Mouse (Mus musculus): Measurements from ENCODE around the gene Tada2b. TPM values are rescaled to one million over a fixed set of nuclear protein-coding genes. Genes with fewer than 3 reads are reported as not detected.

The Tada2b gene
- polyA plus RNA-seq, 1 experiment from 2014 or later: 3.7 TPM

DNA sequence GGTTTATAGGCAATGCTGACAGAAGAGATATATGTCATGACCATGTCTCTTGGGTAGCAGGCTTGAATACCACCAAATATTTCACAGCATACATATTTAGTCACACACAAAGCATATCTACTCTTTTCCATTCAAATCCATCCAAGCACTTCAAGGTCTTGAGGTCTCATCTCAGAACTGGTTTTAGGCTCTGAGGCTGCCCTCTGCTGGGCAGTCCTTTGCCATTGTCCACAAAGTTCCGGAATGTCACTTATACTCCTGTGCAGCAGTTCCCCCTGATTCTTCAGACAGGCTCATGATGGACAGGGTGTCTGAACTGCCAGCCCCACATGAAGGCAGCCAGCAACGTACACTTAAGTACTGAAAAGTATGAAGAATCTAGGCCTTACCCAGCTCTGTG is 5.1 kb upstream of the Tada2b start:
- Histone ChIP-seq H3K27me3 (ENCODE audit: control insufficient read depth, insufficient read depth, low read length) (no peaks in the 10 kb centered on the region), H3K4me3 (ENCODE audit: low read depth, low read length) (no peak overlapping the region), H3K9me3 (ENCODE audit: control insufficient read depth, low read length) (no peaks in the 10 kb centered on the region; the same call in 1 of the 2 replicates), H3K4me1 (ENCODE audit: control insufficient read depth, insufficient read depth, low read length) (peaks cover 8% of the 10 kb centered on the region), H3K36me3 (ENCODE audit: control insufficient read depth, insufficient read depth, low read length) (no peaks in the 10 kb centered on the region; the same call in none of the 2 replicates), H3K4me2 (no peak overlapping the region), H3K27ac (ENCODE audit: low read depth, low read length) (no peak overlapping the region), H3K9ac (ENCODE audit: low read length) (no peak overlapping the region)
- WGBS: 51% methylated on average over 2 of the region's 2 CpGs
- no peak for DNase-seq (ENCODE audit: low spot score, missing footprints)
- no peak for ATAC-seq (ENCODE audit: low FRiP score)

DNA sequence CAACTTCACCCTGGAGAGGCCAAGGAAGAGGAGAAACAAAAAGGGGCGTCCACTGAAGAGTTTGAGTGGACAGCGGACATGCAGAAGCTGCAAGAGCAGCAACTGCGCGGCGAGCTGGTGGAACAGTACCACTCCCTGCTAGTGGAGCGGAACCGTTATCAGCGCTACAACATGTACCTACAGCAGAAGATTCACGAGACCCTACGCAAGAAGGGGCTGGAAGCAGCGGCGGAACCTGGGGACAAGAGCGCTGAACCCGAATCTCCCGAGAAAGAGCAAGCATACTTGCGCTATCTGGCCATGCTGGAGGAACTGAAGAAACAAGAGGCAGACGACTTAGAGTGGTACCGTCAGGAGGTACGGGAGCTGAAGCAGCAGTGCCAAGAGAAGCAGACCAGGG is 1.2 kb upstream of the Tada2b start:
- H3K27me3 ChIP-seq (ENCODE audit: control insufficient read depth, insufficient read depth, low read length): no peaks in the 10 kb centered on the region
- peaks cover 18% of the 10 kb centered on the region for H3K4me1 ChIP-seq (ENCODE audit: control insufficient read depth, insufficient read depth, low read length)
- DNase-seq (ENCODE audit: low spot score, missing footprints) (peak; percentile 77), ATAC-seq (ENCODE audit: low FRiP score) (no peak)
- no peaks in the 10 kb centered on the region for H3K36me3 ChIP-seq (ENCODE audit: control insufficient read depth, insufficient read depth, low read length)
- H3K4me3 ChIP-seq (ENCODE audit: low read depth, low read length): peak overlapping the region; percentile 91
- H3K9ac ChIP-seq (ENCODE audit: low read length): peak overlapping the region; percentile 63
- H3K4me2 ChIP-seq: peak overlapping the region; percentile 94
- H3K9me3 ChIP-seq (ENCODE audit: control insufficient read depth, low read length): no peaks in the 10 kb centered on the region; the same call in 1 of the 2 replicates
- 42% methylated on average over 19 of the region's 19 CpGs for WGBS
- no peak overlapping the region for H3K27ac ChIP-seq (ENCODE audit: low read depth, low read length)

DNA sequence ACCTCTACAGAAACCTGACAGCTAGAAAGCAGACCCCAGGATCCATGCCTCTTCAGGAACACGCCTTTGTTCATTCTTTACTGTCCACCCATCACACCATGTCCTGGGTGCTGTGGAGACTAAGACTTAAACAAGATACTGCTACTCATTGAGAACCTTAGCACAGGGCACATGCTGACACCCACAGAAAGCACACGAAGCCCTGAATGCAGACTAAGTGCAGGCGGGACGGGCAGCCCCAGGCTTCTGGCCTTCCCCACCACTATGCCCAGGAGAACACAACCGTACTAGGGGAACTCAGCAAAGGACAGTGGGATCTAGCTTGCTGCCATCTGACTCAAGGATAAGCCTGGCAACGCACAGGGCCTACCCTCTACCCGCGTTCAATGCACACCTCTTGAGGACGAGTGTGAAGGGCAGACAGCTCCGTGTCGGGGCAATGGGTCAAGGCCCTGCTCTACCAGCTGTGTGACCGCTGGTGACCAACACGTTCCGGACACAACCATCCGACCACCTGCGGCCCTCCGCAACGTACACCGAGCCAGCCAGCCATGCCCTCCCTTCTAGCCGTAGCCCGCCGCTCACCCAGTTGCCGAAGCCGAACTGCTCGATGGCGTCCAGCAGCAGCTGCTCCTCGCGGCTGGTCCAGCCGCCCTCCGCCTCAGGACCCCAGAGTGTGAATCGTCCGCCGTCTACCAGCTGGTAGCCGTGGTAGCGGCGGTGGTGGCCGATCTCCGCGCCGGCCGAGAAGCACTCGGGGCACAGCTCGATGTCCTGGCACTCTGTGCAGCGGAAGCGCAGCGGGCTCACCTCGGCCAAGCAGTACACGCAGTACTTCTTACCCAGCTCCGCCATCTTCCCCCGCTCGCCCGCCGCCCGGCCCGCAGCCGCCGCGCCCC is 633 bp downstream of the Tada2b start:
- peak overlapping the region; percentile 91 for H3K4me3 ChIP-seq (ENCODE audit: low read depth, low read length)
- peak; percentile 96 for DNase-seq (ENCODE audit: low spot score, missing footprints)

DNA sequence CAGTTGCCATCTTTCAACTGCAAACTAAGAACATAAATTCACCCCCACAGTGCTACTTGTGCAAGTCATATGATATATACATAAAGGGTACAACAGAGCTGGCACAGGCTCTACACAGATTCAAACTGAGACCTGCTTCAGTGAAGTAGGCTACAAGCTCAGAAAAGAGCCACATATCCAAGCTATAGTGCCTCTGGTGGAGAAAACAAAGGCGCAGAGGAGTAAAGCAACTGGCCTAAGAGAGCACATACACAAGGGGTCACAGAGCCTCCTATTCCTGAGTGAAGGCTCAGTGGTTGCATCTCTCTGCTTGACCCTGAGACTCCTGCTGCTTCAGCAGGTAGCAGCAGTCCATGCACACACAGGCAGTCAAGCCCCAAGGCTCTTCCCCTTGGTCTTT is 3.0 kb downstream of the Tada2b start:
- Histone ChIP-seq H3K27me3 (ENCODE audit: control insufficient read depth, insufficient read depth, low read length) (no peaks in the 10 kb centered on the region), H3K4me3 (ENCODE audit: low read depth, low read length) (no peak overlapping the region), H3K36me3 (ENCODE audit: control insufficient read depth, insufficient read depth, low read length) (no peaks in the 10 kb centered on the region), H3K27ac (ENCODE audit: low read depth, low read length) (no peak overlapping the region), H3K9me3 (ENCODE audit: control insufficient read depth, low read length) (no peaks in the 10 kb centered on the region; the same call in 1 of the 2 replicates), H3K4me2 (no peak overlapping the region), H3K9ac (ENCODE audit: low read length) (no peak overlapping the region), H3K4me1 (ENCODE audit: control insufficient read depth, insufficient read depth, low read length) (peaks cover 20% of the 10 kb centered on the region)
- ATAC-seq (ENCODE audit: low FRiP score): no peak
- peak; percentile 72 for DNase-seq (ENCODE audit: low spot score, missing footprints)
- WGBS: 67% methylated on average over 1 of the region's 1 CpGs

More for the DNA sequence above, 633 bp downstream of the Tada2b start:
- H3K9ac ChIP-seq (ENCODE audit: low read length): peak overlapping the region; percentile 91
- H3K27ac ChIP-seq (ENCODE audit: low read depth, low read length): peak overlapping the region; percentile 40; the same call in 1 of the 2 replicates
- H3K36me3 ChIP-seq (ENCODE audit: control insufficient read depth, insufficient read depth, low read length): no peaks in the 10 kb centered on the region
- H3K9me3 ChIP-seq (ENCODE audit: control insufficient read depth, low read length): no peaks in the 10 kb centered on the region; the same call in 1 of the 2 replicates
- H3K4me2 ChIP-seq: peak overlapping the region; percentile 91
- H3K27me3 ChIP-seq (ENCODE audit: control insufficient read depth, insufficient read depth, low read length): no peaks in the 10 kb centered on the region
- peaks cover 20% of the 10 kb centered on the region for H3K4me1 ChIP-seq (ENCODE audit: control insufficient read depth, insufficient read depth, low read length)
- ATAC-seq (ENCODE audit: low FRiP score): peak; percentile 38
- 2% methylated on average over 55 of the region's 58 CpGs for WGBS

DNA sequence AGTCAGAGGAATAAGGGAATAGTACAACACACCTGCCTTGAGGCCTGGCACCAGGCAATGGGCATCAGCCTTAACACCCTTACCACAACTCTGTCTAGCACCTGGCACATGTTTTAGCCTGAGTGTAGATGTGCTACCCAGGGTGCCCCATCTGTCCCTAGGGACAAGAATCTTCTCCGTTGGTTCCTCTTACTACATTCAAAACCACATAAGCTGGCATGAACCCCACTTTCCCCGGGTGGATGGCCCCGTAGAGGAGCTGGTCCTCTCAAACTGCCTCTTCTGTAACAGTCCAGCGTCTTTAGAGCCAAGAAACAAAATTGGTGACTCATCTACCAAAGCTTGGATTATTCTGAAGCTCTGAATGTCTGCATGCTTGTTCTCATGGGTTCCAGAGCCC is 3.7 kb downstream of the Tada2b start:
- Histone ChIP-seq H3K9me3 (ENCODE audit: control insufficient read depth, low read length) (no peaks in the 10 kb centered on the region; the same call in 1 of the 2 replicates), H3K4me2 (no peak overlapping the region), H3K4me3 (ENCODE audit: low read depth, low read length) (no peak overlapping the region), H3K4me1 (ENCODE audit: control insufficient read depth, insufficient read depth, low read length) (peaks cover 19% of the 10 kb centered on the region), H3K9ac (ENCODE audit: low read length) (no peak overlapping the region), H3K36me3 (ENCODE audit: control insufficient read depth, insufficient read depth, low read length) (no peaks in the 10 kb centered on the region), H3K27me3 (ENCODE audit: control insufficient read depth, insufficient read depth, low read length) (no peaks in the 10 kb centered on the region), H3K27ac (ENCODE audit: low read depth, low read length) (no peak overlapping the region)
- ATAC-seq (ENCODE audit: low FRiP score): no peak
- 94% methylated on average over 4 of the region's 4 CpGs for WGBS
- no peak for DNase-seq (ENCODE audit: low spot score, missing footprints)

DNA sequence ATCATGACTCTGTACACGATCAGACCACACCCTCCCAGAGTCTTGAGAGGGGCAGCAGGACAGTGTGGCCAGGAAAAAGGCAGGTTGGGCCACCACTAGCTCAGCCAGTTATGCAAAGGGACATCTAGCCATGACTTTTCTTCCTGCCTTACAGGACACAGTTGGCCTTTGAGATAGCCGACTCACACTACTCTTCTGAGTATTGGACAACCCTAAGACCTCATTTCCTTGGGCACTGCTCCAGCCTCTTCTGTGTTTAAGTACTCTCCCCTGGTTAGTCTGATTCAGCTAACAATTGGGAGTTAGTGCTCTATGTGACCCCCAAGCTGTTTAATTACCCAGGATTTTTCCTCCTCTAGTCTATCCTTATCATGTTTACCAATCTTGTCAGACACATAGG is 4.3 kb downstream of the Tada2b start:
- 86% methylated on average over 2 of the region's 2 CpGs for WGBS
- Histone ChIP-seq H3K4me3 (ENCODE audit: low read depth, low read length) (no peak overlapping the region), H3K27me3 (ENCODE audit: control insufficient read depth, insufficient read depth, low read length) (no peaks in the 10 kb centered on the region), H3K36me3 (ENCODE audit: control insufficient read depth, insufficient read depth, low read length) (no peaks in the 10 kb centered on the region), H3K27ac (ENCODE audit: low read depth, low read length) (no peak overlapping the region), H3K9me3 (ENCODE audit: control insufficient read depth, low read length) (no peaks in the 10 kb centered on the region), H3K4me2 (no peak overlapping the region), H3K9ac (ENCODE audit: low read length) (no peak overlapping the region), H3K4me1 (ENCODE audit: control insufficient read depth, insufficient read depth, low read length) (peaks cover 12% of the 10 kb centered on the region)
- DNase-seq (ENCODE audit: low spot score, missing footprints) (peak; percentile 67), ATAC-seq (ENCODE audit: low FRiP score) (no peak)

DNA sequence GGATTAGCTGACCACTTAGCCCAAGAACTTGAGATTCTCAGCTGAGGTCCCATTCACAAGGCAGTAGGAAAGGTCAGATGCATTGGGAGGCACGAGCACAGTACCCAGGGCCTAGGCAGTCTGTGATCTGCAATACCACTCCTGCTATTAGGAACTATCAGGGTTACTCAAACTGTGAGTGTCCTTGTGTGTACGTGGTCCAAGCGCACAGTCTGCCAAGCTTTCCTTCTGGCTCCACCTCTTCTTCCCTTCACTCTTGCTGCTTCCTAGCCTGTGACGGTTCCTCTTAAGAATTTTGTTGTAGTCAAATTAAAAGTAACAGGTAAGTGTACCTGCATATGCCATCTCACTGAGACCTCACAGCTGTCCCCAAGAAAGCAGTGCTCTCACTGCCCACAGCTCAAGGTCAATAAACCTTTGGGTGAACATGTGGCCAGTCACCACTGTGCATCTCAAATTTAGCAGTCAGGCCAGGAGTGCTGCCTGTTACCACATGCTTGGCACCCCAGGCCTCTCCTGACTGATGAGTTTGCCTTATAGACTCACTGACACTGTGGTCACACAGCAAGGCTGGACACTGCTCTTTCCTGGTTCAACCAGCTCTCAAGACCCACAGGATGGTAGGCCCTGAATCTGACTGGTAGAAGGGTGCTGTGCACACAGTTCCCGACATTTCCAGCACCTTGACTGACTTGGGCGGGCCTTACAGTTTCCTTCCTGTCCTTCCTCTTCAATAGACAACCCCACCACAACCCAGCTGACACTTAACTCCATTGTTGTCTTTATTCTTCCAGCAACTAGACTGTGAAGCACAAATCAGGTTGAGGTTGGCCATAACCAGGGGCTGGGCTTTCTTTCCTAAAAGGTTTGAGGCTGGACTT is 5.3 kb downstream of the Tada2b start:
- H3K4me1 ChIP-seq (ENCODE audit: control insufficient read depth, insufficient read depth, low read length): peaks cover 12% of the 10 kb centered on the region
- H3K9ac ChIP-seq (ENCODE audit: low read length): no peak overlapping the region
- H3K4me3 ChIP-seq (ENCODE audit: low read depth, low read length): no peak overlapping the region
- no peak overlapping the region for H3K27ac ChIP-seq (ENCODE audit: low read depth, low read length)
- WGBS: 90% methylated on average over 6 of the region's 6 CpGs
- DNase-seq (ENCODE audit: low spot score, missing footprints) (peak; percentile 8), ATAC-seq (ENCODE audit: low FRiP score) (no peak)
- H3K9me3 ChIP-seq (ENCODE audit: control insufficient read depth, low read length): no peaks in the 10 kb centered on the region
- no peak overlapping the region for H3K4me2 ChIP-seq
- no peaks in the 10 kb centered on the region for H3K27me3 ChIP-seq (ENCODE audit: control insufficient read depth, insufficient read depth, low read length)
- no peaks in the 10 kb centered on the region for H3K36me3 ChIP-seq (ENCODE audit: control insufficient read depth, insufficient read depth, low read length)

DNA sequence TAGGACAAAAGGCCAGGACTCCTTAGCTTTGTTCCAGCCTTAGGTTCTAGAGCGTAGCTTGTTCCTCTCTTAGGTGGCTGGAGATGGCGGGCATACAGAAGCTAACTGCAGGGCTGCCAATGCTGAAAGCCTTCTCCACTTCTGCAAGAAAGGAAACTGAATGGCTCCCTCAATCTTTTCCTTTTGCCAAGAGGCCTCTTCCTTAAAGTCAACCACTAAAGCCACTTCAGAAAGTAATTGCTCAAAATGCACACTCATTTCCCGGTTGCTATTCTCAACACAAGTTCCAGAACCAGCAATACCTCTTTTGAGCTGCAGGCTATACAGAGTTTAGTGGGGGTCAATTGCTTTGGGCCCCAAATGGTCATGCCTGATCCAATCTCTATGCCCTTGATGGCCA is 6.6 kb downstream of the Tada2b start:
- Histone ChIP-seq H3K36me3 (ENCODE audit: control insufficient read depth, insufficient read depth, low read length) (no peaks in the 10 kb centered on the region), H3K9ac (ENCODE audit: low read length) (no peak overlapping the region), H3K4me2 (no peak overlapping the region), H3K27ac (ENCODE audit: low read depth, low read length) (no peak overlapping the region), H3K4me1 (ENCODE audit: control insufficient read depth, insufficient read depth, low read length) (peaks cover 5% of the 10 kb centered on the region), H3K9me3 (ENCODE audit: control insufficient read depth, low read length) (no peaks in the 10 kb centered on the region), H3K27me3 (ENCODE audit: control insufficient read depth, insufficient read depth, low read length) (no peaks in the 10 kb centered on the region), H3K4me3 (ENCODE audit: low read depth, low read length) (no peak overlapping the region)
- WGBS: 96% methylated on average over 3 of the region's 3 CpGs
- peak; percentile 33 for DNase-seq (ENCODE audit: low spot score, missing footprints)
- ATAC-seq (ENCODE audit: low FRiP score): no peak
